Mouse (Mus musculus): Measurements from ENCODE around the gene Fkbp1a.

Fkbp1a gene

DNA sequence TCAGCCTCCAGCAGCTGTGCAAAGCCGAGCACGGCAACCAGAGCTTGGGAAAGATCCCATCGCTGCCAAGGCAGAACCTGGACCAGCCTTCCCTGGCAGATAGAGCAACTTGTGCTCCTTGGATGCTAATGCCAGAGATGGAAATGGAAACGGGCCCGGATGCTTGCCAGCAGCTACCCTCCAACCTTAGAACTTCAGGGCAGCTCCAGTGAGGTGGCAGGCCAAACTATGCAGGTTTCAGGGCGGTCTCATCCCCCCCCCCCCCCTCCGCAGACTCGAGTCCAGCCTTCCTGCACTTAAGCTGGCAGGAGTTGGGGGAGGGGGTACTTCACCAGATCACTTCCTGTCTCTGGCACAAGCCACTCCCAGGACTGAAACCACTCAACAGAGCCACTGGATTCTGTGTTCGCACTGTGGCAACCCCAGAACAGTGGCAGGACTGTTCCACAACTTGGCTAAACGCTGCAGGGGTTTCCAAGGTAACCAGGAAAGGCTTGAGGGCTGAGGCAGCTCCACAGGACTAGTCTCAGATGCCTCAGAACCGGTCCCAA, 63.2 kb downstream of the Fkbp1a start:
- DNase-seq (ENCODE audit: inconsistent age in 2 of 2, low spot score in 1 of 2), result peak; percentile 38 to 48

DNA sequence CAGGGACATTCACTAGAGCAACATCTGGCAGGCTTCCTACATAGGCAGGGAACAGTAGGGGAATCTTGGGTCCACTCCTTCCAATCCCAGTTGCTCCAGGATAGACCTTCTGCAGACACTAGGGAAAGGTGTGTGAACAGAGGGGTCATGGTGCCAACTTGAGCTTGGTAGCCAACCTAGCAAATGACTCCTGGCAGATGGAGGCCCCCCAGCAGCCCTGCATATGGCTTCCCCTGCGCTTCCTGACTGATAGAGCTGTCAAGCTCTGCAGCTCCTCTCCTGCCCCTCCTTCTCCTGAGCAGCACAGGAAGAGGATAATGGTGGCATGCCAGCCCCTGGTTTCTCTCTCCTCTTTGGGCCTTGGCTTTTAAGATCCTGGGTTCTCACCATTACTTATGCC, 66.2 kb downstream of the Fkbp1a start:
- DNase-seq (ENCODE audit: inconsistent age in 2 of 2, low spot score in 1 of 2), result no peak

DNA sequence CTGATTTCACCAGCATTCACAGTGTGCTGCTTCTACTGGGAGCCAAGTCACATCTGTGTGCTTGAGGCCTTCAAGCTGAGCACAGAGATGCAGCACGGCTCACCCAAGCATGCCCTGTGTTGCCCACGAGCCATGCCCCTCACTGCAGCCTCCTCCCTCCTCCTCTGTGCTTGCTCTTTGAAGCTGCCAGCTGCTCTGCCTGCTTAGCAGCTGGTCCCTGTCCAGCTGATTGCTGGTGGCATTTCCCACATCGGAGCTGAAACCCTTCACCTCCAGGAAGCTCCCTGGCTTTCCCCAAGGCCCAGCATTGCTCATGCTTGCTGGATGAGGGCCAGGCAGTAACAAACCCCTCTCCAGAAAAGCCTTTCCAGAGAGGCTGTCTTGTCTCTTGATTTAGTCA, 67.7 kb downstream of the Fkbp1a start:
- DNase-seq (ENCODE audit: inconsistent age in 2 of 2, low spot score in 1 of 2), result peak; percentile 45 to 70

All from adrenal gland, adult (tissue).